Mouse (Mus musculus) kidney, postnatal 36 days (tissue): ENCODE data around the gene Ehmt1.

Source experiments
- DNase-seq, 2 experiments: peaks; one replicate each; pipeline ENCODE4 v3.0.0; 2021 to 2022; ENCODE audit warnings: mixed read lengths in 2 of 2

The Ehmt1 gene

GRCm38 (mm10) chr2:24910481-24910880 lies 8.9 kb downstream of the Ehmt1 start:
- no peak for DNase-seq

GRCm38 (mm10) chr2:24905653-24906155 lies 13.7 kb downstream of the Ehmt1 start:
- DNase-seq = no peak

GRCm38 (mm10) chr2:24904823-24905652 lies 14.4 kb downstream of the Ehmt1 start:
- no peak for DNase-seq

GRCm38 (mm10) chr2:24902999-24903398 lies 16.4 kb downstream of the Ehmt1 start:
- no peak for DNase-seq

- DNase-seq = no peak
Observed at GRCm38 (mm10) chr2:24901055-24901454, 18.4 kb downstream of the Ehmt1 start.

GRCm38 (mm10) chr2:24899292-24899691 lies 20.1 kb downstream of the Ehmt1 start:
- no peak for DNase-seq

- no peak for DNase-seq
Observed at GRCm38 (mm10) chr2:24896761-24897160, 22.7 kb downstream of the Ehmt1 start.

- DNase-seq = no peak
Observed at GRCm38 (mm10) chr2:24894211-24894610, 25.2 kb downstream of the Ehmt1 start.

GRCm38 (mm10) chr2:24892318-24892717 lies 27.1 kb downstream of the Ehmt1 start:
- DNase-seq = no peak

GRCm38 (mm10) chr2:24890541-24891447 lies 28.6 kb downstream of the Ehmt1 start:
- DNase-seq = no peak

GRCm38 (mm10) chr2:24888895-24889294 lies 30.5 kb downstream of the Ehmt1 start:
- peak in 1 of 2 experiments; percentile 66 for DNase-seq

- DNase-seq = no peak
Observed at GRCm38 (mm10) chr2:24880686-24881085, 38.7 kb downstream of the Ehmt1 start.

GRCm38 (mm10) chr2:24870952-24871351 lies 48.5 kb downstream of the Ehmt1 start:
- no peak for DNase-seq

- peak; percentile 14 to 73 for DNase-seq
Observed at GRCm38 (mm10) chr2:24863010-24863409, 56.4 kb downstream of the Ehmt1 start.

- peak; percentile 25 to 39 for DNase-seq
Observed at GRCm38 (mm10) chr2:24852408-24852807, 67.0 kb downstream of the Ehmt1 start.

GRCm38 (mm10) chr2:24846557-24846956 lies 72.9 kb downstream of the Ehmt1 start:
- no peak for DNase-seq

- DNase-seq = no peak
Observed at GRCm38 (mm10) chr2:24845256-24845655, 74.2 kb downstream of the Ehmt1 start.

- no peak for DNase-seq
Observed at GRCm38 (mm10) chr2:24830614-24831013, 88.8 kb downstream of the Ehmt1 start.

GRCm38 (mm10) chr2:24809746-24810145 lies 109.7 kb downstream of the Ehmt1 start:
- DNase-seq = no peak

GRCm38 (mm10) chr2:24807691-24808090 lies 111.7 kb downstream of the Ehmt1 start:
- DNase-seq = no peak

- DNase-seq = no peak
Observed at GRCm38 (mm10) chr2:24807036-24807435, 112.4 kb downstream of the Ehmt1 start.

- DNase-seq = no peak
Observed at GRCm38 (mm10) chr2:24806143-24806542, 113.3 kb downstream of the Ehmt1 start.

- no peak for DNase-seq
Observed at GRCm38 (mm10) chr2:24805621-24806020, 113.8 kb downstream of the Ehmt1 start.
